Mouse (Mus musculus) forebrain, embryonic 15.5 days (tissue): ENCODE data around the gene Ap3d1. TPM values are rescaled to one million over a fixed set of nuclear protein-coding genes. Genes with fewer than 3 reads are reported as not detected.

Source experiments
- ATAC-seq: fragments of 200-750 bp; cut with Nextera tagmentation; replicated peaks from 2 replicates; pipeline ENCODE4 v1.8.0; 2017; ENCODE audit warnings: mild to moderate bottlenecking, moderate TSS enrichment, moderate library complexity
- H3K27ac ChIP-seq: fragments of 300-500 bp; sonication (generic); replicated peaks from 2 replicates; pipeline ENCODE4 v1.5.1; 2015; ENCODE audit warnings: mild to moderate bottlenecking, inconsistent platforms
- H3K27me3 ChIP-seq: fragments of 300-500 bp; sonication (generic); 2 replicates; pipeline ENCODE4 v1.6.1; 2015; ENCODE audit warnings: inconsistent platforms
- H3K36me3 ChIP-seq: fragments of 300-500 bp; sonication (generic); 2 replicates; pipeline ENCODE4 v1.6.1; 2015; ENCODE audit warnings: mild to moderate bottlenecking, inconsistent platforms
- H3K4me1 ChIP-seq: fragments of 300-500 bp; sonication (generic); 2 replicates; pipeline ENCODE4 v1.6.1; 2015; ENCODE audit warnings: inconsistent platforms
- H3K4me2 ChIP-seq: fragments of 300-500 bp; sonication (generic); replicated peaks from 2 replicates; pipeline ENCODE4 v1.6.1; 2015; ENCODE audit warnings: mild to moderate bottlenecking, inconsistent platforms
- H3K4me3 ChIP-seq: fragments of 300-500 bp; sonication (generic); 2 replicates; pipeline ENCODE4 v1.5.1; 2015; ENCODE audit warnings: mild to moderate bottlenecking, inconsistent platforms
- H3K9ac ChIP-seq: fragments of 300-500 bp; sonication (generic); replicated peaks from 2 replicates; pipeline ENCODE4 v1.6.1; 2015; ENCODE audit warnings: mild to moderate bottlenecking, inconsistent platforms
- H3K9me3 ChIP-seq: fragments of 300-500 bp; sonication (generic); 2 replicates; pipeline ENCODE4 v1.6.1; 2016; ENCODE audit warnings: inconsistent platforms
- WGBS: fragments of 180-500 bp; shearing (Covaris S2); methylation state at CpG from one replicate; pipeline ENCODE4 v1.1.7; 2015; ENCODE audit warnings: mixed read lengths; 5-methylcytosine and 5-hydroxymethylcytosine counted together
- polyA plus RNA-seq: library from polyadenylated mRNA; unstranded; fragments of >200 nt; fragmentation: Nextera tagmentation; extraction: Ambion mirVana; gene quantifications from 2 replicates; pipeline ENCODE4 v1.2.1, GENCODE M21; 2015

Ap3d1 gene
- polyA plus RNA-seq, 1 experiment from 2014 or later, result 98.9 TPM

DNA sequence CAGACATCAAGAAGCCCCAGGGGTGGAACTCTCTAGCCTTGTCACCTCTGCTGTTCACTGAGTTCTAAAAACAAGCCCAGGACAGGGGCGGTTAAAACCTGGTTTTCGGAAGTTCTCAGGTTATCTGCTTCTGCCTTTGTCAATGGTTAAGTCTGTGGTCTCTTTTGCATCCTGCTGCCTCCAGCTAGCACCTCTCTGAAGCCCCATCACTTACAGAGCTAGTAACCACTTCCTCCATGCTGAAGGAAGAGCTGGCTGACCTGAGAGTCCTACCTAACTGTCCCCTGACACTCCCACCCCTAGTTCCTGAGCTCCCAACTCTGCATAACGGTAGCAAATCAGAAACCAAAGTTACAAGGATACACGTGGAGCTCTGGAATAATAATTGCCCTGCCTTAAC is 41.3 kb downstream of the Ap3d1 start:
- WGBS, result 43% methylated on average over 4 of the region's 4 CpGs
- H3K27me3 ChIP-seq, result no peaks in the 10 kb centered on the region
- H3K27ac ChIP-seq, result peak overlapping the region; percentile 93
- peak overlapping the region; percentile 84 for H3K4me3 ChIP-seq
- H3K9ac ChIP-seq, result peak overlapping the region; percentile 71; the same call in 1 of the 2 replicates
- H3K4me2 ChIP-seq, result peak overlapping the region; percentile 88
- no peaks in the 10 kb centered on the region for H3K36me3 ChIP-seq
- H3K9me3 ChIP-seq, result no peaks in the 10 kb centered on the region
- ATAC-seq, result no peak
- peaks cover 46% of the 10 kb centered on the region for H3K4me1 ChIP-seq

DNA sequence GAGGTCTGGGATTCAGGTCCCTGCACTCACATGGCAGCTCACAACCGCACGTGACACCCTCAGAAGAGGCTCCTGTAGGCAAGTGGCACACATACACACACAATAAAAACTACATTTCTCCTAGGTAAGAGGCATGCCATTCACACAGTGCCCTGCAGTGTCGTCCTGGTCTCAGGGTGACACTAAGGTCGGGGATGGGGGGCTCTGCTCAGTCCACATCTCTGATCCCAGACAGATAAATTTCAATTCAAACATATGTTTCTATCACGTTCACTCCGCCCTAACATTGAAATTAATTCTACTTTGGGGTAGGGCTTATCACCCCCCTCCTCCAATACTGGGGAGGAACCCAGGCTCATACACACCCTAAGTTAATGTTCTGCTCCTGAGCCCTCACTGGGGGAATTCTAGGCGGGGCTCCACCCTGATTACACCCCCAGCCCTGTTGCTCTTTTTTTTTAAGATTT is 42.0 kb downstream of the Ap3d1 start:
- H3K9ac ChIP-seq, result no peak overlapping the region
- WGBS, result 87% methylated on average over 7 of the region's 7 CpGs

DNA sequence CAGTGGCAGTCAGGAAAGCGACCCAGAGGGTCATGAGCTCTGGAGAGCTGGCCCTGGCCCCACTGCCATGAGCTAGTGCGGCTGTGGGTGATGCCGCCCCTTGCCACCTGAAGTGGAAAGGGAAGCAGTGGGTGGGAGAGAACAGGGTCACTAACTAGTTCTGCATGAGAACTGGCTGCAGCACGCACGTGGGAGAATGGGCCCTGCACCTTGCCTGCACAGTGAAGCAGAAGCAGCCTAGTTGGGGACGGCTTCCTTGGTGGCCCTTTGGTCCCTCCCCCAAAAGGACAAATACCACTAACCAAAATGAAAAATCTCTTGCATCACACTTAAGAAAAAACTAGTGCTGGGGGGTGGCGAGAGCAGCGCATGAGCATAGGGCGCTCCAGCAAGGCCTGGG is 43.5 kb downstream of the Ap3d1 start:
- no peak overlapping the region for H3K4me2 ChIP-seq
- no peak for ATAC-seq
- no peaks in the 10 kb centered on the region for H3K9me3 ChIP-seq
- no peak overlapping the region for H3K4me3 ChIP-seq
- H3K36me3 ChIP-seq, result peaks cover 5% of the 10 kb centered on the region; the same call in 1 of the 2 replicates
- WGBS, result 94% methylated on average over 9 of the region's 9 CpGs
- no peak overlapping the region for H3K27ac ChIP-seq
- H3K27me3 ChIP-seq, result no peaks in the 10 kb centered on the region
- no peak overlapping the region for H3K9ac ChIP-seq
- H3K4me1 ChIP-seq, result peaks cover 41% of the 10 kb centered on the region

More for the DNA sequence above, 42.0 kb downstream of the Ap3d1 start:
- ATAC-seq, result no peak
- Histone ChIP-seq H3K4me2 (0 out of 2 replicates have a peak overlapping the region, but pooled peaks have one; percentile 88), H3K4me1 (peaks cover 46% of the 10 kb centered on the region), H3K4me3 (0 out of 2 replicates have a peak overlapping the region, but pooled peaks have one; percentile 84), H3K27me3 (no peaks in the 10 kb centered on the region), H3K36me3 (no peaks in the 10 kb centered on the region), H3K9me3 (no peaks in the 10 kb centered on the region), H3K27ac (no peak overlapping the region)

DNA sequence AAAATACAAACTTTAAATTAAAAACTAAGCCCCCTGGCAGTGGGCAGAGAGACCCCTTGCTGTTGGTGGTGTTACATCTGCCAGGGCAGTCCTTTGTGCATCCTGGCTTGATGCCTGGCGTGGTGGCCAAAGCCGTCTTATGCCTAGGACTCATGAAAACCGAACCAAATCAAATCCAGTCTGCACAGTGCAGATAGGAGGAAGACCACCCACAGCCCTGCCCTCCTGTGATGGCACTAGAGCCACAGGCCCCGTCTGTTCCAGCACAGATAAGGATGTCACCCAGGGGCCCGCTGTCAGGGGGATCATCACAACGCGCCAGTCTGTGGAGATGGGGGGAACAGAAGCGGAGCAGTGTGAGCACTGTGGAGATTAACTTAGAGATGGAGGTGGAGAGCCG is 44.3 kb downstream of the Ap3d1 start:
- H3K4me3 ChIP-seq, result no peak overlapping the region
- peaks cover 33% of the 10 kb centered on the region for H3K4me1 ChIP-seq
- no peaks in the 10 kb centered on the region for H3K9me3 ChIP-seq
- H3K27ac ChIP-seq, result no peak overlapping the region
- 84% methylated on average over 9 of the region's 9 CpGs for WGBS
- no peaks in the 10 kb centered on the region for H3K27me3 ChIP-seq
- H3K4me2 ChIP-seq, result no peak overlapping the region
- H3K9ac ChIP-seq, result no peak overlapping the region
- ATAC-seq, result no peak
- peaks cover 5% of the 10 kb centered on the region; the same call in 1 of the 2 replicates for H3K36me3 ChIP-seq

DNA sequence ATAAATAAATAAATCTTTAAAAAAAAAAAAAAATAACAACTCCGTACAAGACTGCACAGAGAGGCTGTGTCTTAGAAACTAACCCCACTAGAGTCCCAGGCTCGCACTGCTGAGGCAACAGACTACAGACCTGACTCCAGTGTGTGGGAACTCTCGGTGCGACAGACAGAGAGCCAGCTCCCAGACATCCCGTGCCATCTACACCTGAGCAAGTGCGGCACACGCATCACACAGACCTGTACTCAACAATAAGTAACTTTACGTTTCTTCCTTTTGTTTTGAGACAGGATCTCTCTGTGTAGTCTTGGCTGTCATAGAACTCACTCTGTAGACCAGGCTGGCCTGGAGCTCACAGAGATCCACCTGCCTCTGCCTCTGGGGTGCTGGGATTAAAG is 44.7 kb downstream of the Ap3d1 start:
- H3K27ac ChIP-seq, result no peak overlapping the region
- H3K27me3 ChIP-seq, result no peaks in the 10 kb centered on the region
- H3K9me3 ChIP-seq, result no peaks in the 10 kb centered on the region
- no peak overlapping the region for H3K9ac ChIP-seq
- WGBS, result 96% methylated on average over 8 of the region's 8 CpGs
- H3K4me3 ChIP-seq, result no peak overlapping the region
- no peak for ATAC-seq
- peaks cover 30% of the 10 kb centered on the region for H3K4me1 ChIP-seq
- no peak overlapping the region for H3K4me2 ChIP-seq
- peaks cover 5% of the 10 kb centered on the region; the same call in 1 of the 2 replicates for H3K36me3 ChIP-seq

DNA sequence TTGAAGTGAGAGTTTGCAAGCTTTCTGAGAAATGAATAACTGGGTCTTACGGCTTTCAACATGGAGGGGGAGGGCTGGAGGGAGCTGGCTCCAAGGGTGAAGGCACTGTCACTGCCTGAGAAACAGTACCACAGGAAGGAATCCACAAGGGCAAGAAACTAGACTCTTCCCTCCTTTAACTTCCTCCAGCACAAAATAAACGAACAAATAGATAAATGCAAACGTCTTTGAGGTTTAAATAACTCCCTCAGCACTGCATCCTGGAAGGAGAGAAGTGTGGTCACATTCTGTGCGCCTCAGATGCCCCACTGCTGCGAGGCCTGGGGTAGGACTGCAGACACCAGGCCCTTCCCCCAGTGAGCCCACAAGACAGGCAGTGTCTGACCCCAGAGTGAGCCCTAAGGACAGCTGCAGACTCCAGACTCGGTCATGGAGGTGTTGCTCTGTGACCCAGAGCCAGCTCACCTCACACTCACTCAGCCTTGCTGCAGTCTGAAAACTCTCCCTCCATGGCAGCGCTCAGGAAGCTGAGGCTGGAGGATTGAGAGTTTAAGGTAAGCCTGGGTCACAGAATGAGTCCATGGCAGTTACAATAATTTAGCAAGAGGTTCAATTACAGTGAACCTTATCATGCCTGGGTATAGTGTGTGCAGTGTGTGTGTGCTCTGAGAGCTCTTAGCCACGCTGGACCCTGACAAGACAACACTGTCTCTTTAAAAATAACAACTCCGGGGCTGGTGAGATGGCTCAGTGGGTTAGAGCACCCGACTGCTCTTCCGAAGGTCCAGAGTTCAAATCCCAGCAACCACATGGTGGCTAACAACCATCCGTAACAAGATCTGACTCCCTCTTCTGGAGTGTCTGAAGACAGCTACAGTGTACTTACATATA is 45.3 kb downstream of the Ap3d1 start:
- Histone ChIP-seq H3K9me3 (no peaks in the 10 kb centered on the region), H3K27me3 (no peaks in the 10 kb centered on the region), H3K27ac (no peak overlapping the region), H3K4me3 (no peak overlapping the region), H3K36me3 (peaks cover 5% of the 10 kb centered on the region; the same call in 1 of the 2 replicates), H3K4me2 (no peak overlapping the region), H3K4me1 (peaks cover 30% of the 10 kb centered on the region), H3K9ac (no peak overlapping the region)
- no peak for ATAC-seq
- WGBS, result 83% methylated on average over 12 of the region's 12 CpGs

DNA sequence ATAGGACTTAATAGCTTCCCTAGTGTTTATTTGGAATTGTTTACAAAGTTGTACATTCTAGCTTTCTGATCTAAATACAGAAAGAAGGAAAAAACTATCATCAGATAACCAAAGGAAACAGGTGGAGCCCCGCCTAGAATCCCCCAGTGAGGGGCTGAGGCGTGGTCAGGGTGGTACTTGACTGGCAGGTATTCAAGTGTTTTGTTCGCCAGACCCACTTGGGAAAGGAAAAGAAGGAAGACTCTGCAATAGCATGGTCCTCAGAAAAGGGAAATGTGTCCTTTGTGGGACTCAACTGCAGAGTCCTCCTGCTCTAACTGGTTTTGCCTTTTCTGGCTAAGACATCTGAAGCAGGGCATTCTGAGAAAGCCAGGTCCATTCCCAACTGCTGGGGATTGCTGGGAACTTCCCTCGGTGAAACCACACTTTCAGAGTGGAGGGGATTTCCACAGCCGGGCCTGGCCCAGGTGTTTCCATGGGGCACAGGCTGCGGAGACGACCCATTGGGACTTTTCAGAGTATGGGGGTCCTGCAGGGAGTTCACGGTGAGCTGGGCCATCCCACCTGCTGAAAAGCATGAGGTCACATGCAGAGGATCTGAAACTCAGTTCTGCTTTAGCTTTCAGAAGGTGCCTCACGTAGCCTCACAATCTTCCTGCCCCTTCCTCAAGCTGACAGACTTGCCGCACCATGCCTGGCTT is 46.1 kb downstream of the Ap3d1 start:
- no peak for ATAC-seq
- Histone ChIP-seq H3K4me3 (no peak overlapping the region), H3K9ac (no peak overlapping the region), H3K27ac (no peak overlapping the region), H3K4me2 (no peak overlapping the region), H3K36me3 (peaks cover 8% of the 10 kb centered on the region), H3K27me3 (no peaks in the 10 kb centered on the region), H3K4me1 (peaks cover 24% of the 10 kb centered on the region), H3K9me3 (no peaks in the 10 kb centered on the region)
- WGBS, result 71% methylated on average over 10 of the region's 10 CpGs

DNA sequence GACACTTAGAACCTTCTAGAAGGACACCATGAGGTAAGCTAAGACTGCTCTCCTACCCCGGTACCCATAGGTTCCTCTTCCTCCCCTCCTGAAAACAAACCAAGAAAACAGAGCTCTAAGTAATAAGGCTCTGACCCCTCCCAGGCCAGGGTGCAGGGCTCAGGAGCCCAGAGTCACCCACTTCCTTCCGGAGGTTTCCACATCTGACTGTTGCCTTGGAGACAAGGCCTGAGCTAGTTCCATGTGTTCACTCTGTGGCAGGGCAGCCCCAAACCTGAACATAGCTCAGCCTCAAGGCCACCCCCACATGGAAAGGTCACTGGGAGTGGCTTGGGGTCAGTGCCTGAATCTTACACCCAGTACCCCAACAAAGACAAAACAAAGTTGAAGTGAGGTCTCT is 46.9 kb downstream of the Ap3d1 start:
- no peak overlapping the region for H3K27ac ChIP-seq
- peaks cover 15% of the 10 kb centered on the region for H3K36me3 ChIP-seq
- H3K4me2 ChIP-seq, result no peak overlapping the region
- 87% methylated on average over 2 of the region's 2 CpGs for WGBS
- peaks cover 16% of the 10 kb centered on the region for H3K4me1 ChIP-seq
- H3K9me3 ChIP-seq, result no peaks in the 10 kb centered on the region
- H3K4me3 ChIP-seq, result no peak overlapping the region
- no peak overlapping the region for H3K9ac ChIP-seq
- H3K27me3 ChIP-seq, result no peaks in the 10 kb centered on the region
- no peak for ATAC-seq

DNA sequence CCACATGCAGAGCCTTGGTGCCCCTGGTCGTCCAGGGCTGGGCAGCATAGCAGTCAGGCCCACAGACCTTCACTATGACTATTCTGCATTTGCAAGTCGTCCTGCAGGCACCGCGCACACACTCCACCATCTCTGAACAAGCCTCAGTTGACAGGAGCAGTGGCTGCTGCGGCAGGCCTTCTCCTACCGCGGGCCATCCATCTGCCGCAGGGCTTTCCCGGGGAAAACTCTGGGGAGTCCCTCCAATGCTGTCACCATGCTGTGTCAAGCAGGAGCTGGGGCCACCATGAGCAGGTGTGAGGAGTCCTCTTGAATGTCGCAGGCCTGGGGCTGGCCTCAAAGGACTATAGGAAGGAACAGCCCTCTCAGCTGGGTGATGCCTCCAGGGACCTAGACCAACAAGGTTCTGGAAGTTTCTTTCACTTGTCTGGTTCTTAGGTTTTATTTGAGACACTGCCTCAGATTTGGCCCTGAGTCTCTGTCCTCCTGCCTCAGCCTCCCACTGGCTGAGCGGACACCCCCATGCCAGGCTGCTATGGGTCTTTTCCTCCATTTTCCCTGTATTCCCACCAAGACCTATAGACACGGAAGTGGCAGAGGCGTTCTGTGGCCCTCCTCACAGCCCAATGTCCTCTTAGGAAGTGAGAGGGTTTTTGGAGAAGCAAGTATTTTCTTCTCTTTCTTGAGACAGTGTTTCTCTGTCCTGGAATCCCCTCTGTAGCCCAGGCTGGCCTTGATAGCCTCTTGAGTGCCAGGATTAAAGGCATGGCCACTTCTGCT is 47.7 kb downstream of the Ap3d1 start:
- Histone ChIP-seq H3K4me1 (peaks cover 11% of the 10 kb centered on the region; the same call in 1 of the 2 replicates), H3K9me3 (no peaks in the 10 kb centered on the region), H3K4me3 (no peak overlapping the region), H3K9ac (no peak overlapping the region), H3K27ac (no peak overlapping the region), H3K4me2 (no peak overlapping the region), H3K27me3 (no peaks in the 10 kb centered on the region), H3K36me3 (peaks cover 24% of the 10 kb centered on the region)
- no peak for ATAC-seq
- WGBS, result 90% methylated on average over 13 of the region's 13 CpGs

DNA sequence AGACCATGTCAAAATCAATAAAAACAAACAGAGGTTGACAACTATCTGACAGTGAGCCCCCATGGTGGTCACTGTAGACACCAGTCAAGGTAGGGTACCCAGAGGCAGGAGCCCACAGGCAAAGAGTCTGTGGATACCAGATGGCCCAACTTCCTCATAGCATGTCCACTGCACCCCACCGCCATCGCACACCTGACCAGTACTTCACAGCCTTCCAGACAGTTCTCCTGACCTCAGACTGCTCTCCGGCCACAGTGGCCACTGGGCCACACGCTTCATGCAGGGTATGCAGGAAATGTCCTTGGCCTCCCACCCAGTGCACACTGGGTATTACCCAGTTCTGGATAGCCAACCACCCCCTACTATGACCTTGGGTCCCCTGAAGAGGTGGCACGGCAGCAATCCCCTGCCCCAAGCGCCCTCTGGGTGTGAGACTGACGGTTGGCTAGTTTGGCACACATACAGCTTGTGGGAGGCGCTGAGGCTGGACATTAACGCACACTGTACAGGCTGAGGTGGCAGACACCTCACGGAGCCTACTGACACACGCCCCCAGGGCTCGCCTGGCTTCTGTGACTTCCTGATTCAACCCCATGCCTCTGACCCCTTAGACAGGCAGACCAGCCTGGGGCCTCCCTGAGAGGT is 48.5 kb downstream of the Ap3d1 start:
- 93% methylated on average over 12 of the region's 12 CpGs for WGBS
- Histone ChIP-seq H3K27ac (no peak overlapping the region), H3K27me3 (no peaks in the 10 kb centered on the region), H3K4me1 (peaks cover 7% of the 10 kb centered on the region; the same call in 1 of the 2 replicates), H3K36me3 (peaks cover 30% of the 10 kb centered on the region), H3K9ac (no peak overlapping the region), H3K4me2 (no peak overlapping the region), H3K4me3 (no peak overlapping the region), H3K9me3 (no peaks in the 10 kb centered on the region)
- ATAC-seq, result no peak
